Mouse (Mus musculus) induced T-regulatory cell, adult 2 months (primary cell): ENCODE measurements at regions not wholly inside any gene's neighbourhood (a gene's known extent, or its start where the extent isn't known, plus 50 kb on each side); places are given as distances from the start of the nearest gene placed in this dataset.

Source experiments
- DNase-seq: peaks from one replicate; pipeline ENCODE4 v3.0.0-alpha.2; 2012; ENCODE audit warnings: low read depth

DNA sequence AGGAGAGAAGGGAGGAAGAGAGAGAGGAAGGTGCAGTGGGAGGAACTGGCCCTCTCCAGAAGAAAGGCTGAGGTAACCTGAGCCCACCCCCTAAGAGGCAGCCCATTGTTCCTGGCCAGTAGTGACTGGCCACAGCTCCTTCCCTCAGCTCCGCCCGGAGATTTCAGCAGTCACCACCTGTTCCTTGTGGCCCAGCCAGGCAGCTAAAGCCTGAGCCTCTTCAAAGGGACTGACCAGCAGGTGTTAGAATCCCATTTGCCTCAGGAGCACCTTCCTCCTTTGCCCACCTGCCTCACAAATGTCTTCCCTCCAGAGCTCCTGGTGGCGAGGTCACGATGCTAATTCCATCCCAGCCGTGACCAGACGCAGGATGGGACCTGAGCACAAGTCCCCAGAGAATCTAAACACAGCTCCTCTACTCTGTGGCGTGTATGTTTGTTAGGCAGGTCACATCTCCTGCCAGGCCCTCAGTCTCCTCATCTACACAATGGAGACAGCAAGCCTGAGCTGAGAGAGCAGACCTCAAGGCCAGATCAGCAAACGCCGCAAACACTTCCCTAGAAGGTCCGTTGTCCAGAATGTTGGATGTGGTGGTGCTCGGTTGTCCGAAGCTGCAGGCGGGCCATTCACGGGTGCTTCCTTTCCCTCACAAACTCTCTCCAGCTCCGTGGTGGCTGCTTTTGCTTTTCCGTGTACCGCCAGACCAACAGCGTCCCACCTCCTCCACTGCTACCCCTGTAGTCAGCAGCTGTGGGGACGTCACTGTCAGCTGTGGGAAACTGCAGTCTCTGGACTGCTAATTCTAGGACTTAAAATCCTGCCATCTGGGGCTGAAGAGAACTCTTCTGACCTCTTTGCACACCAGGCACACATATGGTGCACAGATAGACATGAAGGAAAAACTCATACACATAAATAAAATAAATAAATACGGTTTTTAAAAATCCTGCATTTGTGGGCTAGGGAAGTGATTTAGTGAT lies 145.8 kb upstream of the Rad23b start:
- no peak for DNase-seq

DNA sequence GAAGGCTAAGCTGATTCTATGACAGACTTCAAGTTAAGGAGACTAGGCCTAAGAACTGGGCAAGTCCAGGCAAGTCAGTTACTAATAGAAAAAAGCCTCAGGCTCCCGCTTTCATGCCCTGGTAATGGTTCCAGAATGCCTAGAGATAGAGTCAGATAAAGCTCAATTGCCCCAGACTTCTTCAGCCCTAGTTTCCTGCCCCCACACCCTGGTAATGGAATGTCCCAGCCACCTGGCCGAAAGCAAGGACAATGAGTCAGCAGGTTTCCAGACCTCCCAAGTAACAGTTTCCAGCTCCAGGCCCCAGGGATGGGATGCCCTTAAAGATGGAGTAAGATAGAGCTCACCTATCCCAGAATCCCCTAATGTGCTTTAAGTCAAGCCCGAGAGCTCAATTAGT lies 143.6 kb upstream of the Rad23b start:
- no peak for DNase-seq

DNA sequence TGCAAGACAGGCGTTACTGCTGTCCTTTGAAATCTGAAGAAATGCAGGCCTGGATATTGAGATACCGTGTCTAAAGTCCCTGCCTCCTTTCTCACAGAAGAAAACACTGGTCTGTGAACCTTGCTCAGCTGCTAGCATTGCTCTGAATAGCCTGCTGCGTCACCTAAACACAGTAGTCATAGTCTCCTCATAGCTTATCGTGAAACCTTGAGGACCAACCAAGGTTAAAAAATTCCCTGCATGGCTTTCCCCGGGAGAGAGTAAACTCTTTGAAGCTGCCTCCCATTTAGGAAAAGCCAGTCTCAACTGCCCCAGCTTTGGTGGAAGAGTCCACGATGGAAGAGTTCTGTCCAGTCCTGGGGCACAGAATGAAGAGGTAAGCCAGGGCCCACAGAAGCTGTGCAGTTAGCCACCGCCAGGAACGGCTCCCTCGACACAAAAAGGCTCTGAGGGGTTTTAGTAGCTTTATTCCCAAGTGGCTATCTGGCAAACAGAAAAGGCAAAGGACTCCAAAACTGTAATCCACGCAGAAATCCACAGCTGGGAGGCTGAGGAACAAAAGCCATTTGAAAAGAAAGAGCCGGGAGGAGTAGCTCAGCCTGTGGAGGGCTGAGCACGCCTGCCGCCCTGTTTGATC lies 142.0 kb upstream of the Rad23b start:
- no peak for DNase-seq

DNA sequence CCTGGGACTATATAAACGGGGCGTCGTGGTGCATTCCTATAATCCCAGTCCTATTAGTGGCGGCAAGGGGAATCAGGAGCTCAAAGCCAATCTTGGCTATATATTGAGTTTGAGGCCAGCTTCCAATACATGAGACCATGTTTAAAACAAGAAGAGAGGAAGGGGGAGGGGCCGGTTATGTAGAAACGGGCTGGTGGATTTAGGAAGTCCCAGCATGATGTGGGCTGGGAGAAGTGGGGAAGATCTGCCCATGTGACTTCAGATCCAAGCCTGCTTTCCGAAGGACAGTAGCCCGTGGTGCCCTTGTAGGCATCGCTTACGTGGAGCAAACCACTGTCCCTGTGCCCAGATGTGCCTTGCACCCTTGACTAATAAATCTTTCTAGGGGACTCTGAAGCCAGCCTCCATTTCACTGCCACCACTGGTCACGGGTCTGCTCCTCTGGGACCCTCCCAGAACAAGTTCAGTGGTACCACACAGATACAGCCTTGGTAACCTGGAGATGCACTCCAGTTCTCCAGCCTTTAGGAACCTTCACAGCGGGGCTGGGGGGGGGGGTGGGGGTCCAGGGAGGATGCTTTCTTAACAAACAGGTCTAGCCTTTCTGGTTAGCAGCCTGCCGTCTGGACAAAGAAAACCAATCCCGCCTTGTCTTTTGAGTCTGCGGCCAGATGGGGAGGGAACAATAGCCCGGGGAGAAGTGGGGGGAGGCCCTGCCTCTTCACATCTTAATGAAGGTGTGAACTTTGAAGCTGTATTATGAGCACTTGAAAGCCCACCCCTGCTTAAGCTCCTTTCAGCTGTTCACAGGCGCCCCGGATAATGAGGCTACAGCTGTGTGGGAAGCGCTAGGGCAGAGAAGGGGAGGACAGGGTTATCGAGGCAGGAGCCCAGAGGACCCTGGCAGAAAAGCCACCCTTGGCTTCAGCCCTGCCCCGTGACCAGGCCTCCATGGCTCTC lies 141.2 kb upstream of the Rad23b start:
- no peak for DNase-seq

- no peak for DNase-seq
Measured at GRCm38 (mm10) chr4:55215425-55216174, 134.2 kb upstream of the Rad23b start.

GRCm38 (mm10) chr4:55216175-55216545 lies 133.7 kb upstream of the Rad23b start:
- no peak for DNase-seq

DNA sequence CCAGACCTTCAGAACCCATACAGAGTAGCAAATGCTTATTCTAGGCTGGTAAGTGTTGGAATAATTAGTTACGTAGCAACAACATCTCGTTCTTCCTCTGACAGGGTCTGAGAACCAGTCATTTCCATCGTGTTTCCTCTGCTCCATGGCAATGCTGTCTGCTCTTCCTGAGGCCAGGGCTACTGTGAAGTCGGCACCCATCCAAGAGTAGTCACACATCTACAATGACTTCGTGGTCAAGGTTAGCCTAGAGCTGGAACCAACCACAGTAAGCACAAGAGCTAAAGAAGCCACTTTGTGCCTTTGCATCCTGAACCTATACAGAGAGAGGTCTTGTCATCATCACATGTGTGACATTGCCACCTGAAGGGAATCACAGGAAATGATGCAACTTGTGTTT lies 124.1 kb upstream of the Rad23b start:
- no peak for DNase-seq

GRCm38 (mm10) chr4:55227394-55227793 lies 122.4 kb upstream of the Rad23b start:
- no peak for DNase-seq

DNA sequence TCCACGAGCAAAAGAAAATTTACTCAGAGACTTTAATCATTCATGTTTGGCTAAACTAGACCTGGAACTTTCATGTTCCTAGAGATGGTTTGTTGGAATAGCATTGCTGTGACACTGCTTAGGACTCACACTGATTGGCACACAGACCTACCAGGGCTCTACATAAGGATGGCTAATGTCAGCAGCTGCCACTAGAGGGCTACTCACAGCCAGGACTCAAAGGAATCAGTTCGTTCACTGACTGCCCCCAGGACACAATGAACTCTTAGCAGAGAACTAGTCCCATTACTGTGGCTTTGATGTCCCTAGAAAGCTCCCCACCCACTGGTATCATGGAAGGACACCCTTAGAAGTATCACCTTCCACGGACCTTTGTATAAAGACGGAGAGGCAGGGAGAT lies 118.3 kb upstream of the Rad23b start:
- DNase-seq = peak; percentile 21

GRCm38 (mm10) chr4:55237856-55238255 lies 112.0 kb upstream of the Rad23b start:
- DNase-seq = peak; percentile 5

GRCm38 (mm10) chr4:55240450-55240849 lies 109.4 kb upstream of the Rad23b start:
- DNase-seq = peak; percentile 66

- DNase-seq = no peak
Measured at GRCm38 (mm10) chr4:55242331-55242730, 107.5 kb upstream of the Rad23b start.

GRCm38 (mm10) chr4:55243091-55244058 lies 106.5 kb upstream of the Rad23b start:
- no peak for DNase-seq

- DNase-seq = no peak
Measured at GRCm38 (mm10) chr4:55245789-55246188, 104.1 kb upstream of the Rad23b start.

GRCm38 (mm10) chr4:55250334-55250733 lies 99.5 kb upstream of the Rad23b start:
- no peak for DNase-seq

DNA sequence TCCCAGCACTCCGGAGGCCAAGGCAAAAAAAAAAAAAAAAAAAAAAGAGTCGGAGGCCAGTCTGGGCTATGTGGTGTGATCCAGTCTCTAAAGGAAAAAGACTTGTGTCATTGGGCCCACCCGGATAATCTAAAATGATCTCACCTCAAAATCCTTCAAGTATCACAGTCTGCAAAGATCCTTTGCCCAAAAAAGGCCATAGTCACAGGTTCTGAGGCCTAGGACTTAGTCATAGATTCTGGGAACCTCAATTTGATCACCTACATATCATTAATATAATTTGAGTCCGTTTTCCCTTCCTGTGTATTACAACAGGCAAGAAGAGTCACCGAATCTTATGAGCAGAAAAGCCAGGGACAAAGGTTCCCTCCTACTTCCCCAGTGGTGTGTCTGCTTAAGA lies 98.3 kb upstream of the Rad23b start:
- no peak for DNase-seq

- no peak for DNase-seq
Measured at GRCm38 (mm10) chr4:55253769-55254168, 96.1 kb upstream of the Rad23b start.

GRCm38 (mm10) chr4:55271965-55272630 lies 77.7 kb upstream of the Rad23b start:
- no peak for DNase-seq

DNA sequence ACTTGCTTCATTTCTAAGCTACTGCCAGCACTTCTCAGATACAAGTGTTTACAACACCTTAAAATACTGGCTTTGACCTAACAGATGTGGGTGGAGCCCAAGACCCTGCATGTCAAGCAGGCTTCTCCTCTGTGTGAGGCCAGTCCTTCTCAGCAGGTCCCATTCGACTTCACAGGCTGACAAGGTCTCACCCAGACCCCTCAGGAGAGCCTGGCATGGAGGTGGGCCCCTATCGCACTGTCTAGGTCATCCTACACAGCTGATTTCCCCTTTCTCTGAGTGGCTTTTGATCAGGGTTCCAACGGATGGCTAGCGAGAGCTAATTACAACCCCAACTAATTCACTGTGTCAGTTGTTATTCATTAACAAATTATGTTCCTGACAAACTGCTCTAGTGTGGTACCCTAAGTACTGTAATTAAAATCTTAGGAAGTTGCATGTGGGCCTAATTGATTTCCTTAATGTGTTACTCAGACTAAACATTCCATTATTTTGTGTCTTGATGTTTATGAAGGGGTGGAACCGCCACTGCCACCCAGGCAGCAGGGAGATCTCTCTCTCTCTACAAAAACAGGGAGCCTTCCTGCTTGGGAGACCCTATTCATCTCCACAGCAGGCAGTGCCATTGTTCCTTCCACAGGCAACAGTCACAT lies 73.4 kb upstream of the Rad23b start:
- DNase-seq = no peak
